Mouse (Mus musculus) liver, postnatal 0 days (tissue): ENCODE data around the gene Bola1. TPM values are rescaled to one million over a fixed set of nuclear protein-coding genes. Genes with fewer than 3 reads are reported as not detected.
A peak's percentile ranks its signal among the peaks of the same experiment; 100 is the strongest.
"Not testable (repeated sequence)": the region's sequence is repeated elsewhere in the genome, so short reads cannot be mapped to it uniquely, and the experiment has no call there.

Experiments used
- ATAC-seq: fragments of 200-750 bp; cut with Nextera tagmentation; 2 replicates; pipeline ENCODE4 v1.8.0; 2017; ENCODE audit warnings: mild to moderate bottlenecking, moderate library complexity
- DNase-seq: peaks from one replicate; pipeline ENCODE4 v3.0.0-alpha.2; 2016
- H3K27ac ChIP-seq: fragments of 300-500 bp; sonication (generic); 2 replicates; pipeline ENCODE4 v1.5.1; 2014; ENCODE audit warnings: antibody characterized with exemption, moderate library complexity, mild to moderate bottlenecking, low read depth
- H3K27me3 ChIP-seq: fragments of 300-500 bp; sonication (generic); 2 replicates; pipeline ENCODE4 v1.6.1; 2014; ENCODE audit warnings: low read length, control low read depth, mixed read lengths; ENCODE audit not compliant: insufficient read depth
- H3K36me3 ChIP-seq: fragments of 300-500 bp; sonication (generic); replicated peaks from 2 replicates; pipeline ENCODE4 v1.6.1; 2014; ENCODE audit warnings: mild to moderate bottlenecking, control low read depth, low read length, moderate library complexity, mixed read lengths; ENCODE audit not compliant: insufficient read depth
- H3K4me1 ChIP-seq: fragments of 300-500 bp; sonication (generic); 2 replicates; pipeline ENCODE4 v1.6.1; 2014; ENCODE audit warnings: antibody characterized with exemption, mild to moderate bottlenecking, control low read depth; ENCODE audit not compliant: insufficient read depth
- H3K4me2 ChIP-seq: fragments of 300-500 bp; sonication (generic); 2 replicates; pipeline ENCODE4 v1.6.1; 2014; ENCODE audit warnings: low read depth, mild to moderate bottlenecking, low read length, moderate library complexity, mixed read lengths
- H3K4me3 ChIP-seq: fragments of 300-500 bp; sonication (generic); 2 replicates; pipeline ENCODE4 v1.5.1; 2014; ENCODE audit warnings: low read depth, low read length
- H3K9ac ChIP-seq: fragments of 300-500 bp; sonication (generic); replicated peaks from 2 replicates; pipeline ENCODE4 v1.6.1; 2014; ENCODE audit warnings: mild to moderate bottlenecking, moderate library complexity
- H3K9me3 ChIP-seq: fragments of 300-500 bp; sonication (generic); 2 replicates; pipeline ENCODE4 v1.6.1; 2016; ENCODE audit warnings: mild to moderate bottlenecking, control low read depth, low read length, mixed read lengths
- CTCF ChIP-seq: sonication (generic); IDR thresholded peaks from 2 replicates; pipeline ENCODE4 v1.5.1; 2016; ENCODE audit warnings: antibody characterized with exemption, low read depth
- EP300 ChIP-seq: IDR thresholded peaks from 2 replicates; pipeline ENCODE4 v1.6.1; 2016; ENCODE audit warnings: antibody characterized with exemption, low read depth, mild to moderate bottlenecking
- WGBS: fragments of 180-500 bp; shearing (Covaris S2); extraction: QIAGEN DNeasy Blood & Tissue Kit; methylation state at CpG from one replicate; pipeline ENCODE4 v1.1.7; 2014; ENCODE audit not compliant: insufficient replicate concordance; 5-methylcytosine and 5-hydroxymethylcytosine counted together
- polyA plus RNA-seq: library from polyadenylated mRNA; unstranded; fragments of >200 nt; fragmentation: Nextera tagmentation; extraction: Ambion mirVana; gene quantifications from 2 replicates; pipeline ENCODE4 v1.2.1, GENCODE M21; 2015

The Bola1 gene
- polyA plus RNA-seq, 1 experiment from 2014 or later = 49.2 TPM

DNA sequence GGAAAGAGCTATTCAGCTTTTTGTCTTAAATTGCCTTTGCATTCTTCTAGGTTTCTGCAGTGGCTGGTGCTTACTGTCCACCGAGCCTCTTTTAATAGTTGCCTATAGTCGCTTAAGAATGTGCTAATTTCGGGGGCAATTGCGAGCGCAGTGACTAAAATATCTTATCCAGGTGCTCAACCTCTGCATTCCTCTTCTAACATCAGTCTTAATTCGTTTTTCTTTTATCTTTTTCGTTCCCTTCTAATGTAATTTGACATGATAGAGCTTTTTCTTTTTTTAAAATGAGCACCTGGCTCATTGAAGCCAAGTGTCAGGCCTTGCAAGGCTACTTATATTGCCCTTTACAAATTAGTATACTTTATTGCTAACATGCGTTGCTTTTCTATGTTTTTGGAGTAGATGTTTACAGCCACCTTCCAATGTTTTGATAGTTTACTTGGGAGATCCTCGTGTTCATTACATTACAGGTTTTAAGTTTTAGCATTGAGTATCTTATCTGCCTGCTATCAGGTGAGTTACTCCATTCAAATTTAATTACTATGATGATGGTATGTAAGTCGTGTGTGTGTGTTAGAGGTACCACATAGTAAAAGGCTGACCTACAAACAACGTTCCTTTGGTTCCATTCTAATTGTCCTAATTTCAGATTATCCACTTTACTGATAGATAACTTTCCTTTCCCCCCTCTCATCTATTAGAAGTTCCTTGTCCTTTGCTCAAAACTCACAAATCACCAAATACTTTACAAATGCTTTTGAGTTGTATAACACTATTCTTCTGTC, 28.0 kb upstream of the Bola1 start:
- H3K9ac ChIP-seq = peak overlapping the region; percentile 80
- H3K4me2 ChIP-seq = peak overlapping the region; percentile 71
- WGBS = 3% methylated on average over 11 of the region's 11 CpGs
- no peaks in the 10 kb centered on the region for H3K9me3 ChIP-seq
- H3K27me3 ChIP-seq = no peaks in the 10 kb centered on the region
- ATAC-seq = no peak
- peak; percentile 36 for DNase-seq
- H3K4me3 ChIP-seq = peak overlapping the region; percentile 56
- H3K4me1 ChIP-seq = peaks cover 38% of the 10 kb centered on the region
- no peak for TF ChIP-seq CTCF
- no peak; the same call in 1 of the 2 replicates for TF ChIP-seq EP300
- H3K27ac ChIP-seq = peak overlapping the region; percentile 82
- no peaks in the 10 kb centered on the region for H3K36me3 ChIP-seq

DNA sequence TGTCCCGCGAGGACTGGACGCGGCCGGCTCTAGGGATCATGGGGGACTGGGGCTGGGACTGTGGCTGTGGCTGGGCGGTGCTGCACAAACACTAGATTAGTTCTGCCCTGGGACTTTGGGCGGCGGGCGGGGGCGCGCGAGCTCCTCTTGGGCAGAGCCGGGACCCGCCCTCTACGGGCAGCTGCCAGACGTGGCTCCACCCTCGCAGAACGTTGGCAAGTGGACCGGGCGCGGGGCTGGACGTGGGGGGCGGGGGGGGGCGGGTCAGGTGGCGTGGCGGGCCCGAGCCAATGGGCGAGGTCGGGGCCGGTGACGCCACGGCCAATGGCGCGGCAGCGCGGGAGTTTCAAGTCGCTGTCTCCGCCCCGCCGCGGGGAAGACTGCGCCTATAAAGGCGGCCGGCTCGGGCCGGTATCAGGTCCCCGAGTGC, 26.9 kb upstream of the Bola1 start, which contains the start of gene Hist2h3c1:
TSS of gene Hist2h3c1 (plus strand) at position 259 of the 430 bp plus-strand sequence.
- Histone ChIP-seq H3K4me1 (peaks cover 38% of the 10 kb centered on the region), H3K9ac (peak within 1 kb of the TSS; percentile 80), H3K27ac (peak within 1 kb of the TSS; percentile 88), H3K4me3 (peak within 1 kb of the TSS; percentile 56), H3K4me2 (peak within 1 kb of the TSS; percentile 71)
- not testable (repeated sequence) for H3K9me3 ChIP-seq, H3K36me3 ChIP-seq, H3K27me3 ChIP-seq, DNase-seq
- peak; percentile 85 for ATAC-seq
- WGBS = 7% methylated on average over 3 of the region's 47 CpGs

DNA sequence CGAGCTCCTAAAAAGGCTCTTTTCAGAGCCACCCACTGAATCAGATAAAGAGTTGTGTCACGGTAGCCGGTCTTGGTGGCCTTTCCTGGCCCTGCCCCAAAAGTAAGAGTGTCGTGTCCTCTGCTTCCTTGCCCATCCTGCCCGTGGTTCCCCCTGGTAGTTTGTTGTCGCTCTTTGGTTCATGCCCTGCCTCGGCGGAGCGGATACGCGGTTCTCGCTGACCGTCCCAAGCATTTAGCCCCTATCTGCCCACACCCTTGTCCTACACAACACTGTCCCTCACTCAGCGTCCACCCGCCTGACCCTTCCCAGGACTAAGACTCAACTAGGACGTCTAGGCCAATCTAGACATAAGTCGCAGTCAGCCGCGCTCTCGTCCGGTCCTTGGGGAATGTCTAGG, 26.5 kb upstream of the Bola1 start:
- Histone ChIP-seq H3K4me3 (peak overlapping the region; percentile 36), H3K4me1 (peaks cover 39% of the 10 kb centered on the region), H3K9ac (peak overlapping the region; percentile 61; the same call in 1 of the 2 replicates), H3K27ac (peak overlapping the region; percentile 88)
- H3K36me3 ChIP-seq, DNase-seq, H3K4me2 ChIP-seq, H3K9me3 ChIP-seq, H3K27me3 ChIP-seq, ATAC-seq: not testable (repeated sequence)
- WGBS = 0% methylated on average over 9 of the region's 21 CpGs

DNA sequence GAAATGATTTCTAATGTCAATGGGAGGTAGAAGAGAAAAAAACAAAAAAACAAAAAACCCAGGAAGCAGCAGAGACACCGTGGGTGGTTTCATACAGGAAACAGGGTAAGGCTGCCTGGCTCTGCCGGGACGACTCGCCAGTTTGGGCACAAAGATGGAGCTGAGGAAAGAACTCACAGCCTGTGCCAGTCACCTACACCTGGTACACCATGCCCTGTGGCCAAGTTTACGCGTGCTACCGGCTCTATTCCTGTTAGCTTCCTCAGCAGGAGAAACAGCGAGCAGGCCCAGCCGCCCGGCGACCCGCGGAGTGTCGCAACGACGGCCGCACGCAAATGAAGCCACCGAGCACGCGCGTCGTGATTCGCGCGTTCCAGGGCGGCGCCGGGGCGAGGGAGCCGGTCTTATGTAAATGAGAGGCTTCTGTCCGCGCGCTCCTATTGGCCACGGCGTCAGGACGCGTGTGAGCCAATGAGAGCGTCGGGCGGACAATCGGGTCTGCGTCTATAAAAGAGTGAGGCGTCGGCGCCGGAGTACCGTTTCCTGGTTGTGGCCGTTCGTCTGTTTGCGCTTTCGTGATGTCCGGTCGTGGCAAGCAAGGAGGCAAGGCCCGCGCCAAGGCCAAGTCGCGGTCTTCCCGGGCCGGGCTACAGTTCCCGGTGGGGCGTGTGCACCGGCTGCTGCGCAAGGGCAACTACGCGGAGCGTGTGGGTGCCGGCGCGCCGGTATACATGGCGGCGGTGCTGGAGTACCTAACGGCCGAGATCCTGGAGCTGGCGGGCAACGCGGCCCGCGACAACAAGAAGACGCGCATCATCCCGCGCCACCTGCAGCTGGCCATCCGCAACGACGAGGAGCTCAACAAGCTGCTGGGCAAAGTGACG, 25.7 kb upstream of the Bola1 start, which contains the start of gene Hist2h2aa1:
TSS of gene Hist2h2aa1 (plus strand) at position 495 of the 884 bp plus-strand sequence.
- Histone ChIP-seq H3K27ac (peak within 1 kb of the TSS; percentile 95), H3K4me1 (peaks cover 37% of the 10 kb centered on the region), H3K4me3 (peak within 1 kb of the TSS; percentile 46), H3K9ac (peak within 1 kb of the TSS; percentile 67), H3K4me2 (peak within 1 kb of the TSS; percentile 66)
- H3K9me3 ChIP-seq, H3K36me3 ChIP-seq, H3K27me3 ChIP-seq: not testable (repeated sequence)
- DNase-seq (peak; percentile 86), ATAC-seq (peak; percentile 74)
- WGBS = under 1% methylated on average over 24 of the region's 88 CpGs

DNA sequence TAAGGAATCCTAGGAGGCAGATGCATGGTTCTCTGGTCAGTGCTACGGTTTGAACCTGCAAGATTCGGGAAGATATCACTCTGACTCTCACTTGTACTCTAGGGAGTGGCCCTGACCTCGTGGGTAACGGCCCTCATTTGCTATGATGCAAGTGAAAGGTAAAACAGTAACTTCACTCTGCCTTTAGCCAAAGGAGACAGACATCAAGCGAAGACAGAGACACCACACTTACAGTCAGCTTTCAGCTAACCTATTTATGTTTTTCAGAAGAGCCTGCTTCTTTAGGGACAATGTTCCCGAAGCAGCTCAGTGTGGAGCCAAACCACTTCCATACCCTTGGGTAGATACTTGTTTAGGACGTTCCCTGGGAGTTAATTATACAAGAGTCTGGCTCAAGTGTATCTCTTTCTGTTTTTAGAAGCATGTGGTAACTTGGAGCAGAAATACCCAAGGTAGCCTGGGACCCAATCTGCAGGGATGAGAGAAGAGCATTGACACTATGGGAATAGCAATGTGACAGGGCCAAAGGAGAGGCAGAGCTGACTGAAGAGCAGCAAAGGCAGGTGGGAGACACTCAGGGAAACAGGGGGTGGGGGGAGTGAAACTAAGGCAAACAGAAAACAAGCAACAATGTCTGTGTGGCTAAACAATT, 24.5 kb upstream of the Bola1 start:
- H3K27me3 ChIP-seq = no peaks in the 10 kb centered on the region
- peak overlapping the region; percentile 46 for H3K4me3 ChIP-seq
- DNase-seq = peak; percentile 48
- peak overlapping the region; percentile 67 for H3K9ac ChIP-seq
- no peaks in the 10 kb centered on the region for H3K36me3 ChIP-seq
- 52% methylated on average over 7 of the region's 7 CpGs for WGBS
- no peak for ATAC-seq
- TF ChIP-seq CTCF = no peak
- TF ChIP-seq EP300 = no peak
- H3K9me3 ChIP-seq = no peaks in the 10 kb centered on the region
- peak overlapping the region; percentile 66 for H3K4me2 ChIP-seq
- H3K4me1 ChIP-seq = peaks cover 30% of the 10 kb centered on the region
- H3K27ac ChIP-seq = peak overlapping the region; percentile 95

DNA sequence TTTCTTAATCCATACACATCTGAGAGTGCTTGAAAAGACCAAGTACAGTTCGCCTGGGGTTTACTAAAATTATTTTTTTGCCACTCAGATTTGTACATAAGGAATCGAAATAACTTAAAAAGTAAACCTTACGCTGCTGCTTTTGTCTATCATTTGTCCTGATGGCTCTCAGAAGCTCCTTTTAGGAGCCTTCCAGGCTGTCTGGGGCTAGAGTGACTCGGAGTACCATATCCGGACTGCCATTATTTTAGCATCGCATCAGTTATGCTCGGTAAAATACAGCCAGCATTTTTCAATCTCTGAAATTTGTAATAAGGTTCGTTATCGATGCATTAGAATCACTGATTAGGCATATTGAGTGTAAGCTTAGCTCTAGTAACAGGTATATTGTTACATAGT, 21.3 kb upstream of the Bola1 start:
- 80% methylated on average over 9 of the region's 9 CpGs for WGBS
- H3K36me3 ChIP-seq = no peaks in the 10 kb centered on the region
- TF ChIP-seq EP300 (no peak), CTCF (no peak)
- no peaks in the 10 kb centered on the region for H3K9me3 ChIP-seq
- peak overlapping the region; percentile 64 for H3K4me2 ChIP-seq
- H3K27me3 ChIP-seq = no peaks in the 10 kb centered on the region
- H3K4me1 ChIP-seq = peaks cover 37% of the 10 kb centered on the region
- peak overlapping the region; percentile 92 for H3K27ac ChIP-seq
- ATAC-seq (no peak), DNase-seq (no peak)
- peak overlapping the region; percentile 66 for H3K9ac ChIP-seq
- peak overlapping the region; percentile 34; the same call in 1 of the 2 replicates for H3K4me3 ChIP-seq
